Comparison of ENCODE assay signal across 8 mouse cellular contexts in the genomic region with DNA sequence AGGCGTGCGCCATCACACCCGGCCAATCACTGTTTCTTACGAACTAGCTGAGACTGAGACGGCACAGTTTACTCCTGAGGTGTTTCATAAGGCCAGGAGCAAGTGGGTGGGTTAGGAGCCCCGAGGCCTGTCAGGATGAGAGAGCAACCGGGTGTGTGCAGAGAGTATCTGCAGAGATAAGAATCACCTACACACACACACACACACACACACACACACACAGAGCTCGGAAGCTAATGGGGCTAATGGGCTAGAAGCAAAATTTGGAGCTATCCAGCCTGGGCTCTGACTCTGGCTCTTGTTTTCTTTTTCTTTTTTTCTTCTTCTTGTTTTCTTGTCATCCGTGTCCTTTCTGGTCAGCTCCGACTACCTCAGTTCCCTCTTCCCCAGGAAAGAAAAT. TPM values are rescaled to one million over a fixed set of nuclear protein-coding genes. Genes with fewer than 3 reads are reported as not detected.
A peak's percentile ranks its signal among the peaks of the same experiment; 100 is the strongest.
DNase-seq lines count a peak whose midpoint lies in the region; ATAC-seq and TF ChIP-seq lines count a peak whose summit lies in the region.

No protein-coding gene starts in this region.

- in situ Hi-C loops in CH12.LX (cut with MboI; ENCODE audit: low pct_ligation_motif_present, low pct_unique_long_range_greater_than_20kb, low sequenced_read_pairs) = no loop called here

- no peak for TF ChIP-seq POLR2A in CH12.LX (IDR thresholded peaks at IDR 0.05; ENCODE audit: low read depth, low read length)

- H3K4me1 ChIP-seq in heart, embryonic 10.5 days = no peaks in the 10 kb centered on the region
- no peaks in the 10 kb centered on the region for H3K4me1 ChIP-seq in CH12.LX (ENCODE audit: control insufficient read depth in 1 of 2, insufficient read depth in 2 of 2)
- peaks cover 2% of the 10 kb centered on the region for H3K4me1 ChIP-seq in forebrain, embryonic 15.5 days
- H3K4me1 ChIP-seq in liver, embryonic 15.5 days (replicated peaks) = peaks cover 23% of the 10 kb centered on the region

- no peaks in the 10 kb centered on the region; the same call in 1 of the 2 replicates for H3K79me2 ChIP-seq in CH12.LX (replicated peaks; ENCODE audit: control insufficient read depth, extremely low read depth, insufficient read depth, poor library complexity, severe bottlenecking)

- no peak for TF ChIP-seq CTCF in CH12.LX (conservative IDR thresholded peaks at IDR 0.05 in 1 of 2, IDR thresholded peaks at IDR 0.05 in 1 of 2; ENCODE audit: low read depth in 2 of 2, low read length in 2 of 2)

- H3K4me3 ChIP-seq in heart, embryonic 10.5 days = peak overlapping the region; percentile 43
- H3K4me3 ChIP-seq in CH12.LX (replicated peaks in 1 of 3; ENCODE audit: low read depth in 2 of 3, low read length in 2 of 3, poor library complexity in 1 of 3) = peak overlapping the region in 2 of 3 experiments; percentile 44 to 47
- H3K4me3 ChIP-seq in forebrain, embryonic 15.5 days = peak overlapping the region; percentile 31
- peak overlapping the region; percentile 45 for H3K4me3 ChIP-seq in liver, embryonic 15.5 days (replicated peaks)

- no peak for TF ChIP-seq RAD21 in CH12.LX (IDR thresholded peaks at IDR 0.05; ENCODE audit: low read depth, low read length)

- peak overlapping the region; percentile 33; the same call in 1 of the 2 replicates for H3K9ac ChIP-seq in CH12.LX (ENCODE audit: insufficient read depth, low read depth)
- H3K9ac ChIP-seq in forebrain, embryonic 15.5 days (replicated peaks) = no peak overlapping the region
- H3K9ac ChIP-seq in liver, embryonic 15.5 days = no peak overlapping the region

- dilution Hi-C loops in CH12.LX (cut with MboI; ENCODE audit: extremely low pct_ligation_motif_present, extremely low pct_unique_long_range_greater_than_20kb, low sequenced_read_pairs) = no loop called here

- no peak for ATAC-seq in forebrain, embryonic 15.5 days (replicated peaks)
- ATAC-seq in liver, embryonic 15.5 days (ENCODE audit: insufficient read depth) = no peak

- no peak overlapping the region for H3K27ac ChIP-seq in heart, embryonic 10.5 days
- no peak overlapping the region for H3K27ac ChIP-seq in CH12.LX (ENCODE audit: insufficient read depth, low read depth)
- H3K27ac ChIP-seq in forebrain, embryonic 15.5 days (replicated peaks) = no peak overlapping the region
- 0 out of 2 replicates have a peak overlapping the region, but pooled peaks have one; percentile 8 for H3K27ac ChIP-seq in liver, embryonic 15.5 days (replicated peaks)

- H3K4me2 ChIP-seq in CH12.LX (ENCODE audit: insufficient read depth, low read depth, poor library complexity, severe bottlenecking) = peak overlapping the region; percentile 84
- H3K4me2 ChIP-seq in forebrain, embryonic 15.5 days (replicated peaks) = peak overlapping the region; percentile 37
- peak overlapping the region; percentile 52 for H3K4me2 ChIP-seq in liver, embryonic 15.5 days

- no peaks in the 10 kb centered on the region for H3K9me3 ChIP-seq in heart, embryonic 10.5 days
- no peaks in the 10 kb centered on the region for H3K9me3 ChIP-seq in CH12.LX (replicated peaks; ENCODE audit: low read length)
- no peaks in the 10 kb centered on the region for H3K9me3 ChIP-seq in forebrain, embryonic 15.5 days
- H3K9me3 ChIP-seq in liver, embryonic 15.5 days (replicated peaks) = no peaks in the 10 kb centered on the region

- no peaks in the 10 kb centered on the region for H3K36me3 ChIP-seq in heart, embryonic 10.5 days
- H3K36me3 ChIP-seq in CH12.LX (replicated peaks in 1 of 2; ENCODE audit: control insufficient read depth in 1 of 2, insufficient read depth in 1 of 2, low read length in 1 of 2) = no peaks in the 10 kb centered on the region
- H3K36me3 ChIP-seq in forebrain, embryonic 15.5 days = no peaks in the 10 kb centered on the region
- H3K36me3 ChIP-seq in liver, embryonic 15.5 days (replicated peaks) = no peaks in the 10 kb centered on the region

- intact Hi-C loops in heart, postnatal 14 days (cut with DNase I) = no loop called here

- WGBS in heart, embryonic 10.5 days = 74% methylated on average over 10 of the region's 10 CpGs
- WGBS in forebrain, embryonic 15.5 days = 84% methylated on average over 10 of the region's 10 CpGs
- whole genome bisulfite sequencing in liver, embryonic 15.5 days (ENCODE audit: insufficient replicate concordance) = 54% methylated on average over 10 of the region's 10 CpGs

- TF ChIP-seq EP300 in CH12.LX (IDR thresholded peaks at IDR 0.05; ENCODE audit: low read length) = no peak

- no peaks in the 10 kb centered on the region for H3K27me3 ChIP-seq in heart, embryonic 10.5 days (ENCODE audit: insufficient read depth, poor library complexity, severe bottlenecking)
- H3K27me3 ChIP-seq in CH12.LX (replicated peaks) = no peaks in the 10 kb centered on the region
- H3K27me3 ChIP-seq in forebrain, embryonic 15.5 days = no peaks in the 10 kb centered on the region
- no peaks in the 10 kb centered on the region for H3K27me3 ChIP-seq in liver, embryonic 15.5 days

- DNase-seq in heart, embryonic 10.5 days (ENCODE audit: low spot score) = no peak
- no peak for DNase-seq in heart, postnatal 14 days
- DNase-seq in CH12.LX (ENCODE audit: extremely low read depth) = no peak
- DNase-seq in natural killer cell, adult 2 months (ENCODE audit: low spot score in 2 of 2) = no peak
- DNase-seq in urinary bladder, postnatal 10 days (ENCODE audit: low spot score) = no peak
- no peak for DNase-seq in frontal cortex, postnatal 10 days (ENCODE audit: low spot score in 2 of 2)

TF ChIP-seq in CH12.LX, 34 proteins besides CTCF, POLR2A, EP300 and RAD21:
- TF ChIP-seq TCF12 (IDR thresholded peaks at IDR 0.05; ENCODE audit: low read depth, low read length) (no peak), MAX (IDR thresholded peaks at IDR 0.05; ENCODE audit: low read length) (no peak), MAFK (IDR thresholded peaks at IDR 0.05; ENCODE audit: insufficient replicate concordance, low read length) (no peak), NELFE (IDR thresholded peaks at IDR 0.05; ENCODE audit: low read depth, low read length) (no peak), SMC3 (IDR thresholded peaks at IDR 0.05; ENCODE audit: low read depth, low read length) (no peak), ZNF384 (IDR thresholded peaks at IDR 0.05; ENCODE audit: low read depth, low read length) (no peak), MAZ (IDR thresholded peaks at IDR 0.05; ENCODE audit: low read depth, low read length) (no peak), ETS1 (conservative IDR thresholded peaks at IDR 0.05; ENCODE audit: low read depth, low read length) (no peak), POLR2AphosphoS2 (IDR thresholded peaks at IDR 0.05; ENCODE audit: low read depth, low read length) (no peak), UBTF (IDR thresholded peaks at IDR 0.05; ENCODE audit: low read depth, low read length) (no peak), JUN (IDR thresholded peaks at IDR 0.05; ENCODE audit: insufficient read depth, low read depth, low read length) (no peak), KAT2A (IDR thresholded peaks at IDR 0.05; ENCODE audit: insufficient replicate concordance, low read length) (no peak), RCOR1 (conservative IDR thresholded peaks at IDR 0.05; ENCODE audit: low read depth, low read length) (no peak), ZMIZ1 (IDR thresholded peaks at IDR 0.05; ENCODE audit: low read depth, low read length) (no peak), SIN3A (IDR thresholded peaks at IDR 0.05; ENCODE audit: low read length) (no peak), GABPA (IDR thresholded peaks at IDR 0.05; ENCODE audit: insufficient replicate concordance, low read depth, low read length) (no peak), CHD1 (IDR thresholded peaks at IDR 0.05; ENCODE audit: low read depth, low read length) (no peak), MYC (IDR thresholded peaks at IDR 0.05; ENCODE audit: low read depth, low read length) (no peak), ELF1 (IDR thresholded peaks at IDR 0.05; ENCODE audit: low read depth, low read length) (no peak)

RNA-seq across cellular contexts. Expression of a gene that starts 5.2 kb away (rescaled TPM):
- polyA plus RNA-seq in heart, embryonic 10.5 days (2016; fragmentation: Nextera tagmentation; extraction: Ambion mirVana) = 0.20 and 0.74 TPM in 2 replicates
- 1 to 10 TPM; 2.7 to 4.0 TPM for total RNA-seq in heart, postnatal 14 days (2021)
- 47.0 and 58.1 TPM in 2 replicates for total RNA-seq in CH12.LX (2012; rRNA removed)
- total RNA-seq in CH12.LX (2014; rRNA removed) = 53.9 and 63.5 TPM in 2 replicates
- 75.6 and 83.7 TPM in 2 replicates for polyA plus RNA-seq in CH12.LX (2012; ENCODE audit: insufficient read length, low read depth)
- polyA plus RNA-seq in forebrain, embryonic 15.5 days (2015; fragmentation: Nextera tagmentation; extraction: Ambion mirVana) = 0.09 TPM in 1 of 2 replicates, not detected in the other
- 2.1 and 2.2 TPM in 2 replicates for polyA plus RNA-seq in liver, embryonic 15.5 days (2015; fragmentation: Nextera tagmentation; extraction: Ambion mirVana)

RNA-seq across cellular contexts. Expression of a gene that starts 21.0 kb away (rescaled TPM):
- 64.2 and 71.7 TPM in 2 replicates for polyA plus RNA-seq in heart, embryonic 10.5 days (2016; fragmentation: Nextera tagmentation; extraction: Ambion mirVana)
- 1 to 10 TPM; 6.0 to 6.7 TPM for total RNA-seq in heart, postnatal 14 days (2021)
- total RNA-seq in CH12.LX (2012; rRNA removed) (40.6 and 46.4 TPM in 2 replicates), CH12.LX (2014; rRNA removed) (71.5 and 73.7 TPM in 2 replicates)
- 48.4 and 51.4 TPM in 2 replicates for polyA plus RNA-seq in CH12.LX (2012; ENCODE audit: insufficient read length, low read depth)
- 50.2 and 50.9 TPM in 2 replicates for polyA plus RNA-seq in forebrain, embryonic 15.5 days (2015; fragmentation: Nextera tagmentation; extraction: Ambion mirVana)
- polyA plus RNA-seq in liver, embryonic 15.5 days (2015; fragmentation: Nextera tagmentation; extraction: Ambion mirVana) = 31.4 and 33.0 TPM in 2 replicates

RNA-seq across cellular contexts. Expression of a gene that starts 37.1 kb away (rescaled TPM):
- polyA plus RNA-seq in heart, embryonic 10.5 days (2016; fragmentation: Nextera tagmentation; extraction: Ambion mirVana) = 21.8 and 25.0 TPM in 2 replicates
- total RNA-seq in heart, postnatal 14 days (2021) = 10 to 100 TPM; 67.7 to 71.3 TPM
- total RNA-seq in CH12.LX (2012; rRNA removed) = 9.3 and 11.9 TPM in 2 replicates
- total RNA-seq in CH12.LX (2014; rRNA removed) = 7.6 and 9.4 TPM in 2 replicates
- 12.7 and 13.0 TPM in 2 replicates for polyA plus RNA-seq in CH12.LX (2012; ENCODE audit: insufficient read length, low read depth)
- polyA plus RNA-seq in forebrain, embryonic 15.5 days (2015; fragmentation: Nextera tagmentation; extraction: Ambion mirVana) = 52.0 and 53.0 TPM in 2 replicates
- 6.0 and 6.2 TPM in 2 replicates for polyA plus RNA-seq in liver, embryonic 15.5 days (2015; fragmentation: Nextera tagmentation; extraction: Ambion mirVana)

RNA-seq across cellular contexts. Expression of a gene that starts 50.1 kb away (rescaled TPM):
- polyA plus RNA-seq in heart, embryonic 10.5 days (2016; fragmentation: Nextera tagmentation; extraction: Ambion mirVana) = 342 and 398 TPM in 2 replicates
- total RNA-seq in heart, postnatal 14 days (2021) = 100 to 1,000 TPM; 158 to 181 TPM
- total RNA-seq in CH12.LX (2012; rRNA removed) = 681 and 877 TPM in 2 replicates
- 2,152 and 2,409 TPM in 2 replicates for total RNA-seq in CH12.LX (2014; rRNA removed)
- 639 and 778 TPM in 2 replicates for polyA plus RNA-seq in CH12.LX (2012; ENCODE audit: insufficient read length, low read depth)
- polyA plus RNA-seq in forebrain, embryonic 15.5 days (2015; fragmentation: Nextera tagmentation; extraction: Ambion mirVana) = 381 and 393 TPM in 2 replicates
- 228 and 253 TPM in 2 replicates for polyA plus RNA-seq in liver, embryonic 15.5 days (2015; fragmentation: Nextera tagmentation; extraction: Ambion mirVana)

Comparison
In these comparisons a context has a peak if more than half of its experiments do, and no peak if none do; other contexts are left out.
1. RNA of a gene that starts 5.2 kb away (polyA plus RNA-seq): 75.6 to 83.7 TPM in CH12.LX; 2.1 to 2.2 TPM in liver, embryonic 15.5 days, 0.20 to 0.74 TPM in heart, embryonic 10.5 days and 0.09 TPM in forebrain, embryonic 15.5 days; every median in the first group is over 10 times any median in the second.
2. Peak in every context shown above with its lines, with median percentiles within 50 percentile points of each other: H3K4me3 ChIP-seq and H3K4me2 ChIP-seq.